Mouse (Mus musculus) lung, embryonic 15.5 days (tissue): ENCODE measurements around the gene Macrod1. TPM values are rescaled to one million over a fixed set of nuclear protein-coding genes. Genes with fewer than 3 reads are reported as not detected.

Source experiments
- ATAC-seq: fragments of 200-750 bp; cut with Nextera tagmentation; 2 replicates; pipeline ENCODE4 v1.8.0; 2017; ENCODE audit warnings: moderate number of reproducible peaks, borderline replicate concordance; ENCODE audit not compliant: low FRiP score, low TSS enrichment; ENCODE audit errors: extremely low read depth
- H3K27ac ChIP-seq: fragments of 300-500 bp; sonication (generic); 2 replicates; pipeline ENCODE4 v1.5.1; 2015; ENCODE audit warnings: moderate library complexity, mild to moderate bottlenecking, inconsistent platforms
- H3K27me3 ChIP-seq: fragments of 300-500 bp; sonication (generic); 2 replicates; pipeline ENCODE4 v1.6.1; 2015; ENCODE audit warnings: inconsistent platforms
- H3K36me3 ChIP-seq: fragments of 300-500 bp; sonication (generic); 2 replicates; pipeline ENCODE4 v1.6.1; 2015; ENCODE audit warnings: inconsistent platforms
- H3K4me1 ChIP-seq: fragments of 300-500 bp; sonication (generic); 2 replicates; pipeline ENCODE4 v1.6.1; 2015; ENCODE audit warnings: inconsistent platforms
- H3K4me2 ChIP-seq: fragments of 300-500 bp; sonication (generic); 2 replicates; pipeline ENCODE4 v1.6.1; 2015; ENCODE audit warnings: inconsistent platforms, mild to moderate bottlenecking, moderate library complexity
- H3K4me3 ChIP-seq: fragments of 300-500 bp; sonication (generic); 2 replicates; pipeline ENCODE4 v1.5.1; 2015; ENCODE audit warnings: mild to moderate bottlenecking, inconsistent platforms
- H3K9ac ChIP-seq: fragments of 300-500 bp; sonication (generic); 2 replicates; pipeline ENCODE4 v1.6.1; 2015; ENCODE audit warnings: inconsistent platforms
- H3K9me3 ChIP-seq: fragments of 300-500 bp; sonication (generic); 2 replicates; pipeline ENCODE4 v1.6.1; 2016; ENCODE audit warnings: inconsistent platforms
- WGBS: fragments of 180-500 bp; shearing (Covaris S2); methylation state at CpG from one replicate; pipeline ENCODE4 v1.1.7; 2015; 5-methylcytosine and 5-hydroxymethylcytosine counted together
- polyA plus RNA-seq: library from polyadenylated mRNA; unstranded; fragments of >200 nt; fragmentation: Nextera tagmentation; extraction: Ambion mirVana; gene quantifications from 2 replicates; pipeline ENCODE4 v1.2.1, GENCODE M21; 2015

Macrod1 gene
- polyA plus RNA-seq, 1 experiment from 2014 or later: 14.2 TPM

DNA sequence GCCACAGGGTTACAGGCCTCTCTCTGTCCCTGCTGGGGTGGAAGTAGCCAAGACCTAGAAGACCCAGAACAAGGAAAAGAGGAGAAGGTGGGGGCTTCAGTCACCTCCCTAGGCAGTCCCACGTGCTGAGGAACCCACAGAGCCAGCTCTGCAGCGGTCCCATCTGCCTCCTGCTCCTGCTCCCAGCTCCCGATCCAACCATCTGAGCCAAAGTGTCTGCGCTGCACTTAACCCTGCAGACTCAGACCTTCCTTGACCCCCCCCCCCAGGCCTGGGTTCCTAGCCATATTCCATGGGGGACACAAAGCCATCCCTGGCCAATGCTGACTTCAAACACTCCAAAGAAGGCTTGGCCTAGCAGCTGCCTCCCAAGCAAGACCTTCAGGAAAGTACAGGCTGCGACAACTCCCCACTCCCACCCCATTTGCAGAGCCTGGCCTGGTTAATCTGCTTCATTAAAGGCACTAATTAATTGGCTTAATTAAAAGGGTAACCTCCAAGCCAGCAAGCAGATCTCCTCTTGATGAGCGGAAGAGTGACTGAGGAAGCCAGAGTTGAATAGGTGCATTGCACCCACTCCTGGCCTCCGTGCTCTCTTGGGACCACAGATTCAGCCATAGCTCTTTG, 94.8 kb downstream of the Macrod1 start:
- no peak overlapping the region for H3K9ac ChIP-seq
- H3K27me3 ChIP-seq: peaks cover 15% of the 10 kb centered on the region
- WGBS: 79% methylated on average over 7 of the region's 7 CpGs
- peaks cover 4% of the 10 kb centered on the region; the same call in 1 of the 2 replicates for H3K4me1 ChIP-seq
- H3K9me3 ChIP-seq: no peaks in the 10 kb centered on the region
- no peak overlapping the region for H3K4me2 ChIP-seq
- no peak overlapping the region for H3K4me3 ChIP-seq
- no peak for ATAC-seq
- no peak overlapping the region for H3K27ac ChIP-seq
- H3K36me3 ChIP-seq: no peaks in the 10 kb centered on the region

DNA sequence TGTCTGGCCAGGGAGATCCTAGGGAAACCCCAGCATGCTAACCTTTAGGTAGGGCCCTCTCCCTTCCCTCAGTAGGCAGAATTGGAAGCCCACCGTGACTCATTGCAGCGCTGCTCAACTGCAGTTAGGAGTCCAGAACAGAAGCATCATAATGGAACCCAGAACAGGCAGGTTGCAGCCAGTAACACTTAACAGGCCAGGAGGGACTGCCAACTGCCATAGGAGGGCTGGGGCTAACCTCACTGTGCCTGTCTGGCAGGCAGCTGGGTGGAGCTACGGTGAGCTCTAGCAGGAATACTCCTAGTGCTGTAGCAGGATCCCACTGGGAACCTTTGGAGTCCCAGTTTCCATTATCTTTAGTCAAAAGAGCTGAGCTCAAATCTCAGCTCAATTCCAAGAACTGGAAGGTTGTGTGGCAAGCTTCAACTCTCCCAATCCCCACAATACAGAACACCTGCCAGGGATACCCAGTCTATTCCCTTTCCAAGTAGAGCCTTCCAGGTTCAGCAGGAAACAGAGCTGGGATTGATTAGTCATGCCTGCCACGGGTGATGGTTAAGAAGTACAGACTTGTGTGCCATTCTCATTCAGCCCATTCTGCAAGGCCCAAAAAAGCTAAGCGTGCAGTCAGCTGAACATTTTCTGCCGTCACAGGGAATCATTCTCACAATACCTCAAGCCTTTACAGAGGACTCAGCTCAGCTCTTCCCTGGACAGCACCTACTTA, 95.5 kb downstream of the Macrod1 start:
- WGBS: 78% methylated on average over 6 of the region's 6 CpGs
- no peaks in the 10 kb centered on the region for H3K36me3 ChIP-seq
- H3K9me3 ChIP-seq: no peaks in the 10 kb centered on the region

DNA sequence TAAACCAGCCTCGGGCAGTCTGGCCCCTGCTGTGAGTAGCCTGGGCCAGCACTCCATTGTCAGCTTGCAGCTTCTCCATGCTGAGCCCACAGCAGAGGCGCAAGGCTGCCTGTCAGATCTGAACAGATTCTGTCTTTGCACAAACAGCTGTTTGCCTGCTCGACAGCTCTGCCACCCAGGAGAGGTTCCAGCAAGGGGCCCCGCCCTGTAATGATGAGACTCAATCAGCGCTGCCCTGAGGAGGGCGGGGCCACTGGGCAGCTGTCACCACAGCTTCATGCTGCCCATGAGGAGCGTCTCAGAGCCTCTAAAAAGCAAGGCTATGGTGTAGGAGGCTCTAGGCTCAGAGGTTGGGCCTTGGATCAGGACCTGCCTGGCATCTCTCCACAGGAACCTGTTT, 96.6 kb downstream of the Macrod1 start:
- no peak overlapping the region for H3K27ac ChIP-seq
- H3K4me1 ChIP-seq: peaks cover 4% of the 10 kb centered on the region; the same call in 1 of the 2 replicates
- H3K9me3 ChIP-seq: no peaks in the 10 kb centered on the region
- no peak overlapping the region for H3K4me3 ChIP-seq
- ATAC-seq: no peak
- 21% methylated on average over 7 of the region's 7 CpGs for WGBS
- peaks cover 17% of the 10 kb centered on the region for H3K27me3 ChIP-seq
- H3K9ac ChIP-seq: no peak overlapping the region
- no peak overlapping the region for H3K4me2 ChIP-seq
- no peaks in the 10 kb centered on the region for H3K36me3 ChIP-seq

More for the DNA sequence above, 95.5 kb downstream of the Macrod1 start:
- Histone ChIP-seq H3K4me2 (no peak overlapping the region), H3K27ac (no peak overlapping the region), H3K27me3 (peaks cover 12% of the 10 kb centered on the region), H3K9ac (no peak overlapping the region), H3K4me1 (peaks cover 4% of the 10 kb centered on the region; the same call in 1 of the 2 replicates), H3K4me3 (no peak overlapping the region)
- ATAC-seq: no peak

DNA sequence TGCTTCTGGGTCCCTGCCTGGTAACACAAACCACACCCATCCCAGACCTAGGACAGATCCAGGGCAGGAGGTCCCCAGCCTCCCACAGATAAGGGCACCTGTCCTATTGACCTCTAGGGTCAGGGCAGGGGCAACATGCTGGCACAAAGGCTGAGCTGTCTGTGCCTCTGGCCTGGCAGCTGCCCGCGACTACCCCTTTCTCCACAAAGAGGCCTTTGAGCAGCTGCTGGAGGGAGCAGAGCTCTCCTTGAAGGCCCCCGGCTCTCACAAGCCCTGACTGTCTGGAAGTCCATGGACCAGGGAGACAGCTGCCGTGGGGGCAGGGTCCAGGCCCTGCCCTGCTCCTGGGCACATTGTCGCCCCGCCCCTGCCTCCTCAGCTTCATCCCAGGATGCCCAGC, 98.6 kb downstream of the Macrod1 start:
- peaks cover 34% of the 10 kb centered on the region for H3K27me3 ChIP-seq
- no peak for ATAC-seq

GRCm38 (mm10) chr19:7157734-7158133, 101.1 kb downstream of the Macrod1 start:
- Histone ChIP-seq H3K27ac (no peak overlapping the region), H3K36me3 (no peaks in the 10 kb centered on the region), H3K4me1 (peaks cover 14% of the 10 kb centered on the region), H3K9me3 (no peaks in the 10 kb centered on the region), H3K27me3 (peaks cover 36% of the 10 kb centered on the region), H3K9ac (no peak overlapping the region), H3K4me3 (no peak overlapping the region), H3K4me2 (no peak overlapping the region)
- ATAC-seq: no peak
- WGBS: 37% methylated on average over 14 of the region's 14 CpGs

More for the DNA sequence above, 98.6 kb downstream of the Macrod1 start:
- Histone ChIP-seq H3K4me2 (no peak overlapping the region), H3K9ac (no peak overlapping the region), H3K4me3 (no peak overlapping the region), H3K9me3 (no peaks in the 10 kb centered on the region), H3K4me1 (peaks cover 8% of the 10 kb centered on the region), H3K27ac (no peak overlapping the region), H3K36me3 (no peaks in the 10 kb centered on the region)
- 67% methylated on average over 6 of the region's 6 CpGs for WGBS

- Histone ChIP-seq H3K9ac (no peak overlapping the region), H3K27ac (no peak overlapping the region), H3K27me3 (peaks cover 62% of the 10 kb centered on the region), H3K9me3 (no peaks in the 10 kb centered on the region), H3K4me3 (no peak overlapping the region), H3K4me2 (peak overlapping the region; percentile 16; the same call in 1 of the 2 replicates), H3K4me1 (peaks cover 23% of the 10 kb centered on the region), H3K36me3 (no peaks in the 10 kb centered on the region)
- peak; percentile 29; the same call in 1 of the 2 replicates for ATAC-seq
- 6% methylated on average over 13 of the region's 14 CpGs for WGBS
Measured at GRCm38 (mm10) chr19:7160151-7160906, 103.7 kb downstream of the Macrod1 start.

DNA sequence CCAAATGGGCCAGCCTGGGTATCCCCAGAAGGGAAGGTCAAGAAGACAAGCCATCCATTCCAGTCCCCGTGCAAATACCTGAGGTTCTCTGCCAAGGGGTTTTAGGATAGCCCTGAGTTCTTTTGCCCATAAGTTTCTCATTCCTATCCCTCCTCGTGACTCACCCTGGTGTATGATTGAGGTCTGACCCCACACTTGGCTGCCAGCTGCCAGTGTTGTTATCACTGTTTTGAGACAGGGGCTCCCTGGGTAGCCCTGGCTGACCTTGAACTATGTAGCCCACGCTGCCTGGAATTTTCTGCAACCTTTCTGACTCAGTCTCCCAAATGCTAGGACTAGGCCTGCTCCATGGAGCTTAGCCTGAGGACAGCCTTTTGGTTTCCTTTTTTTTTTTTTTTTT, 104.5 kb downstream of the Macrod1 start:
- Histone ChIP-seq H3K27ac (no peak overlapping the region), H3K4me3 (no peak overlapping the region), H3K4me2 (no peak overlapping the region), H3K9me3 (no peaks in the 10 kb centered on the region), H3K9ac (no peak overlapping the region), H3K27me3 (peaks cover 69% of the 10 kb centered on the region), H3K36me3 (no peaks in the 10 kb centered on the region), H3K4me1 (peaks cover 28% of the 10 kb centered on the region)
- ATAC-seq: no peak
- 68% methylated on average over 3 of the region's 3 CpGs for WGBS

- Histone ChIP-seq H3K27me3 (peaks cover 77% of the 10 kb centered on the region), H3K9me3 (no peaks in the 10 kb centered on the region), H3K4me3 (no peak overlapping the region), H3K9ac (no peak overlapping the region), H3K4me2 (peak overlapping the region; percentile 100; the same call in 1 of the 2 replicates), H3K27ac (no peak overlapping the region), H3K36me3 (no peaks in the 10 kb centered on the region), H3K4me1 (peaks cover 32% of the 10 kb centered on the region)
- no peak for ATAC-seq
- 9% methylated on average over 6 of the region's 6 CpGs for WGBS
Measured at GRCm38 (mm10) chr19:7164238-7164637, 107.6 kb downstream of the Macrod1 start.

GRCm38 (mm10) chr19:7164820-7165323, 108.3 kb downstream of the Macrod1 start:
- peaks cover 32% of the 10 kb centered on the region for H3K4me1 ChIP-seq
- WGBS: under 1% methylated on average over 35 of the region's 35 CpGs
- no peak overlapping the region for H3K27ac ChIP-seq
- H3K9me3 ChIP-seq: no peaks in the 10 kb centered on the region
- peak overlapping the region; percentile 100 for H3K4me2 ChIP-seq
- no peak for ATAC-seq
- H3K4me3 ChIP-seq: peak overlapping the region; percentile 62
- H3K36me3 ChIP-seq: no peaks in the 10 kb centered on the region
- peaks cover 74% of the 10 kb centered on the region for H3K27me3 ChIP-seq
- H3K9ac ChIP-seq: peak overlapping the region; percentile 50; the same call in 1 of the 2 replicates

GRCm38 (mm10) chr19:7165509-7166199, 109.0 kb downstream of the Macrod1 start:
- under 1% methylated on average over 81 of the region's 105 CpGs for WGBS
- Histone ChIP-seq H3K27ac (no peak overlapping the region), H3K27me3 (peaks cover 70% of the 10 kb centered on the region), H3K4me2 (peak overlapping the region; percentile 100), H3K4me3 (peak overlapping the region; percentile 62), H3K9me3 (no peaks in the 10 kb centered on the region), H3K36me3 (no peaks in the 10 kb centered on the region), H3K9ac (peak overlapping the region; percentile 50), H3K4me1 (peaks cover 24% of the 10 kb centered on the region)
- no peak for ATAC-seq

DNA sequence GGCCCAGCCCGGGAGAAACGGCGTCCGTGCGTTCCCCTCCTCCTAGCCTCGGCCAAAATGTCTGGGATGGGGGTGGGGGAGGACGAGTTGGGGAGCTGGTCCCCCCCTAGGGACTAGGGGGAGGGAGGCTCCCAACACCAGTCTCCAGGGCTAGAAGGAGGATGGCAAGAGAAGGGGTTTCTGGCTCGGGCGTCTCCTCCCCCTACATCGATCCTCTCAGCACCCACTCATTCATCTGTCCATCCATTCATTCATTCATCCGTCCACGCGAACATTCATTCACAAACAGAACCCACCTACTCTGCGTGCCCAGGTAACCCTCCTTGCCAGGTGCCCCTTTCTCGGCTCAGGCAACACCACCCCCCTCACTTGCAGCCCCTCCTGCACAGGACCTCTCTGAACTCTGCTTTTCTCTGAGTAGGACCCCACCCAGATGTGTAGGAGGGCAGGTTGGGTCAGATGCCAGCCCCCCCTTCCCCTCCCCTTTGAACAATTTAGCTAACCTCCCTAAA, 109.6 kb downstream of the Macrod1 start:
- ATAC-seq: no peak
- H3K36me3 ChIP-seq: no peaks in the 10 kb centered on the region
- H3K27me3 ChIP-seq: peaks cover 70% of the 10 kb centered on the region
- H3K4me1 ChIP-seq: peaks cover 26% of the 10 kb centered on the region
- peak overlapping the region; percentile 50 for H3K9ac ChIP-seq
- 4% methylated on average over 15 of the region's 15 CpGs for WGBS
- H3K9me3 ChIP-seq: no peaks in the 10 kb centered on the region
- no peak overlapping the region for H3K27ac ChIP-seq
- H3K4me2 ChIP-seq: peak overlapping the region; percentile 100
- H3K4me3 ChIP-seq: peak overlapping the region; percentile 62
